Mouse (Mus musculus) R1 (cell line): ENCODE measurements around the gene Myl7.
"Not testable (repeated sequence)": the region's sequence is repeated elsewhere in the genome, so short reads cannot be mapped to it uniquely, and the experiment has no call there.

Source experiments
- DNase-seq: peaks from one replicate; pipeline ENCODE4 v3.0.0-alpha.2; 2018; ENCODE audit warnings: low read depth, low spot score

Myl7 gene

DNA sequence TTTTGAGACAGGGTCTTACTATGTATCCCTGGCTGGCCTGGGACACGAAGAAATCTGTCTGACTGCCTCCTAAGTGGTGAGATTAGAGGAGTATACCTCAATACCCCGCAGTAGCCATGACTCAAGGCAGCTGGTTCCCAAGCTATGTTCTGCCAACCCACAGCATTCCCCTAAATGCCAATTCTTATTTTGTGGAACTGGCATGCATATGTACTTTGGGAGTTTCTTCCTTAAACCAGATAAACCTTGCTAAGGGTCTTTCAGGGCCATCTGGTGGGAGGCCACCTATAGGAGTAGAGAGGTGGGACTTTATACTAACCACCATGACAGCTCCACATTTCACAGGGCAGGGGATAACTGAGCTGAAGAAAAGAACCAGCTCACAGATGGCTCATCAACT is 5.3 kb upstream of the Myl7 start:
- DNase-seq = no peak

GRCm38 (mm10) chr11:5902390-5902789 is 3.8 kb upstream of the Myl7 start:
- peak; percentile 63 for DNase-seq

DNA sequence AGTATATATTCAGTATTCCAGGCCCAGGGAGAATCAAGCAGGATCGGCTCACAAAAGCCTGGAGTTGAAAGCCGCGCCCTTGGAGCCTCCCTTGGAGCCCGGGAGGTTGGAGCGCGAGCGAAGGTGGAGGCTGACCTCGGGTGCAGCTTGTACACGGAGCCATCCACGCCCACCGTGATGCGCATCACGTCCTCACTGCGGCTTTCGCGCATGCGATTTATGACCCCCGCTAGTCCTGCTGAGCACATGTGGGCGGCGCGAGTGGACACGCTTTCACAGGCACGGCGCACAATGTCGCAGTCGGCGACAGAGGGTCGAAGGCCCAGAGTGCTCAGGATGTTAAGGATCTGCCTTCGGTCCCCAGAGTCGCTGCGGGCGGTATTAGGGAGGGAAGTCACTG is 3.4 kb upstream of the Myl7 start:
- DNase-seq = peak; percentile 77

DNA sequence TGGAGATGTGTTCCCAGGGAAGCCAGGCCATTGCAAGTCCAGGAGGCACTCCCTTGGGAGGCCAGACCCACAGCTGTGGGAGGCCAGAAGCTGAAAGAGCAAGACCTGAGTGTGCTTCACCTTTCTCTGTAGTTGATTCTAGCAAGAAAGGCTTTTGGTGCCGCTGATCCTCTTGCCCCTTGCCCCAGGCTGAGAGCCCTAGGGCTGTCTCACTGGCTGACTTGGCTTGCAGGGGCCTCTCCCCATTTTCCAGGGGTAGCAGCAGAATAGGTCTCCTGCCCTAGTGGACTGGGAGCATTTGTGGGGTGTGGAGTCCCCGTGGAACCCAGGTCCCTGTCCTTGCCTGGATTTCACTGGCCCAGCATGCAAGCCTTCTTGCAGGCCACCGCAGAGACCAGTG is 2.7 kb upstream of the Myl7 start:
- DNase-seq = no peak

- no peak for DNase-seq
Observed at GRCm38 (mm10) chr11:5899286-5899685, 704 bp upstream of the Myl7 start.

- DNase-seq = peak; percentile 57
Observed at GRCm38 (mm10) chr11:5897839-5898238, 743 bp downstream of the Myl7 start.

DNA sequence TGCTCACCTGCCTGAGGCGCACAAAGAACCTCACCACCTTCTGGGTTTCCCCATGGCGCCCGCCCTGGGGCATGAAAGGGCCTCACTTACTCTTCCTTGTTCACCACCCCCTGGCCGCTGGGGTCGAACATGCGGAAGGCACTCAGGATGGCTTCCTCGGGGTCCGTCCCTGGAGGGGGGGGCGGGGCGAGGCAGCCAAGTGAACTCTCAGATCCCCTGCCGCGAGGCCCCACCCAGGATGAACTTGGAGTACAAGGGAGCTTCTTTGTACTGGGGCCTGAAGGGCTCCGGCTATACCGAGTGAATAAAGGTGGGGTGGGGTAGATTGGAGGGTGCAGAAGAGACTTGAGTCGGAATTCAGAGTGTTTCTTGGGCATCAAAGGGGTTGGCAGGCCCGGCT is 1.4 kb downstream of the Myl7 start:
- DNase-seq = peak; percentile 63

GRCm38 (mm10) chr11:5893807-5894206 is 4.8 kb downstream of the Myl7 start:
- DNase-seq = no peak

DNA sequence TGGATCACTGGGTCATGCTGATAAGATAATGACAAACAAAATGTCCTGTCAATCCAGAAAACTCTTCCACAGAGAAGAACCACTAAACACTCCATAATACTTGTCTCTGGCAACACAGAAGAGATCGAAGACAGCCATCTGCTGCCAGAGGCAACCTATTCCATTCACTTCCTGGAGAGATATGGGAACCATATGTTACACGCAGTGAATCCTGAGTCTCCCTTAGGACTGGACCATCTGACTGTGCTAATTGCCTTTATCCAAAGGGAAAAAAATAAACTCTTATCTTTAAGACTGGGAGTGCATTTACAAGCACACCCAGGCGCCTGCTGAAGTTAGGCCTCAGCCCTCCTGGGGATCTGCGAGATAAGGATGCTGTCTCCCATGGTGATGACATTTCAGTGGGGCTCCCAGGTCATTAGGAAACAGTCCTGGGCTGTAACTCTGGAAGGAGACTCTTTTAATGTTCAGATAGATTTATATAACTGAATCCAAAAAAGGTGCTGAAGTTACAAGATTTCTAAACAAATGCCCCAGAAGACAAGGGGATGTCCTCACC is 5.7 kb downstream of the Myl7 start:
- no peak for DNase-seq

DNA sequence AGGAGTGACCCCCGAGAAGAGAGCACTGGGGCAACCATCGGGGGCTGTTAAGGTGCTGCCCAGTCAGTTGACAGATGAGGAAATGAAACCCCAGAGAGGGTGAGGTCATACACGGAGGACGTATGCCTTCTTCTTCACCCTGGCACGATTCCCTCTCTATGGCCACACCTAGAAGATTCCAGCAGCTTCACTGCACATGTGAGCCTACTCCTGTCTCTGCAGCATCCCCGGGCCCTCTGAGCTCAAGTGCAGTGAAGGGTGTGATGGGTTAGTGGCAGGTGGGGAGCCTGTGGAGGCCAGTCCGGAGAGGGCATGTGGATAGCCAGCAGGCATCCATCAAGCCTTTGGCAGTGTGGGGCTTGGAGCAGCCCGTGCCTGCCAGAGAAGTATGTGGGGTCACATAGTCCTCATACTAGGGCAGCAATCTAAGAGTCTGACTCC is 6.4 kb downstream of the Myl7 start:
- DNase-seq = no peak

DNA sequence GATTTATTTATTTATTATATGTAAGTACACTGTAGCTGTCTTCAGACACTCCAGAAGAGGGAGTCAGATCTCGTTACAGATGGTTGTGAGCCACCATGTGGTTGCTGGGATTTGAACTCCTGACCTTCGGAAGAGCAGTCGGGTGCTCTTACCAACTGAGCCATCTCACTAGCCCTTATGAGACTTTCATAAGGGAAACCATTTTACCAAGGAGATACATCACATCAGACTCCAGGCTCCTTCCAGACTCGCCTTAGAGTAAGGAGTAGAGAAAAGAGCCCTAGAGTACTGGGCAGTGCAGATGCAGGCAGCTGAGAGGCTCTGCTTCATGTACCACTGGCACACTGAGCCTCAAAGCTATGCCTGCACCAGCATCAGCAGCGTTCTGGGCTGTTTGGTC is 10.0 kb downstream of the Myl7 start:
- DNase-seq = not testable (repeated sequence)

DNA sequence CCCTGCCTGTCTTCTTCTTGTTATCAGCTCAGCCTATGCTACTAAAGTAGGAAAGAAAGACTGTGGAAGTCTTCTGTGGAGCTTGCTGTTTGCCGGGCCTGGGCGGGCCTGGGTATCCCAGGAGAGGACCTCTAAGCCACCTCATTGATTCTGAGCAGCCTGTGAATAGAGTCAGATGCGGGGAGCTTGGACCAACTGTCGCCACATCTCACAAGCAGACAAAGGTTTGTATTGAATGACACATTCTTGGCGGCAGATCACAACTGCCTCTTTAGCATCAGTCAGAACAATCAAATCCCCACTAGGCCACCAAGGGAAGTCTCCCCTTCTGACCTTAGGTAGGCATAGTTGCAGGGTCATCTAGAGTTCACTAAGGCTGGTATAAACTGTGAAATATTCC is 11.3 kb downstream of the Myl7 start:
- peak; percentile 58 for DNase-seq

GRCm38 (mm10) chr11:5886187-5886586 is 12.4 kb downstream of the Myl7 start:
- peak; percentile 85 for DNase-seq

GRCm38 (mm10) chr11:5882518-5882917 is 16.1 kb downstream of the Myl7 start:
- DNase-seq = no peak

DNA sequence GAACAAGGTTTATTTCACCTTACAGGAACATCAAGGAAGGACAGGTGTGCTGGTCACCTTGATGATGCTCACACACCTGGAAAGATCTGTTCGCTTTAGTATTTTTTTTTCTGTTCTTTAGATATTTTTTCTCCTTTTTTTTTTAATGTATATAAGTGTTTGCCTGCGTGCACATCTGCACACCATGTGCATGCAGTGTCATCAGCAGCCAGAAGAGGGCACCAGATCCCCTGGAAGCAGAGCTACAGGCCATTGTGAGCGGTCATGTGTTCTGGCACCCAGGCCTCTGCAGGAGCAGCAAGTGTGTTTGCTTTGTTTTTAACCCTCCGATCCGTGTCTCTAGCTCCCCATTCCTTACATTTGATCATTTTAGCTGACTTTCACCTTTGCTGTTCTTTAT is 18.7 kb downstream of the Myl7 start:
- peak; percentile 86 for DNase-seq

GRCm38 (mm10) chr11:5878661-5879060 is 19.9 kb downstream of the Myl7 start:
- no peak for DNase-seq

DNA sequence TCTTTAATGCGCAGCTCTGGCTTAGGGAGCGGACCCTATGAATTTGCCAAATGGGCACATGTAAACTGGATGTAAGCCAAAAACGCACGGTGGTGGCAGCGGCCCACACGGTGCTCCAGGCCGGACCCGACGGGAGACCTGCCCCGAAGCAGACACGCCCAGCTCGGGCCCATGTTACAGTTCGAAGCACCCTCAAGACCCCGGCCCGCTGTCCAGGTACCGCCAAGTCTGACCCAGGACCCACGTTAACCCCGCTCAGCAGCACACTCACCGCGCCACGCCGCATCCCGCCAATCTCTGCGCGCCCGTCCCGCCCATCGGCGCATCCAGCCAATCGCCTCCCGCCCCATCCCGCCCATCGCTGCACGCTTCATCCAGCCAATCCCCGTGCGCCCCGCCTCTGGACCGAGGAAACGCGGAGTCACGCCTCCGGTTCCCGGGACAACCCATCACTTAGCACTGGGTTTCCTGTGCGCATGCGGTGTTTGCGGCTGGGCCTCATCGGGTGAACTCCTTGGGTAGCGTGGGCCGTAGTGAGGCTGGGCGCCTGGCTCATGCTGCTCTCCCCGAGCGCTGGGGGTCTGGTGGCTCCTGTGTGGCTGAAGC is 20.6 kb downstream of the Myl7 start, which contains the start of gene Pold2:
Gene Pold2, minus strand, starts transcription at position 372 of the 606 bp plus-strand sequence.
- peak; percentile 98 for DNase-seq

DNA sequence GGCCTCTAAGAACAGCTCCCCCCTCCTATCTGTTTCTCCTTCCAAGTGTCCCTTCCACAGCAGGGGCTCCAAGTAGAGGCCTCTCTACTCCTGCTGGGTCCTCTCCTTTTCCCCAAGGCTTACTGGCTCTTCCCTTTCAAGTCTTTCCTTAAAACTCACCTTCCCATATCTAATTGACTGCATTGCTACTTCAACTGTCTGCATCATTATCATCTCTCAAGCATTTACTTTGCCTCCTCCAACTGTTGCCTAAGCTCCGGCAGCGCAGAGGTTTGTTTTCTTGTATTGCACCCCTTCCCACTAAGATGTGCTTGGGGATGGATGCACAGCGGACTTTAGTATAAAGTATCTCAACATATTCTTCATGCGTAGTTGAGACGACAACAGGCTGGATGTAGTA is 21.2 kb downstream of the Myl7 start:
- DNase-seq = peak; percentile 17

GRCm38 (mm10) chr11:5873192-5873591 is 25.4 kb downstream of the Myl7 start:
- DNase-seq = no peak

GRCm38 (mm10) chr11:5872707-5873106 is 25.9 kb downstream of the Myl7 start:
- DNase-seq = no peak

GRCm38 (mm10) chr11:5870069-5870468 is 28.5 kb downstream of the Myl7 start:
- no peak for DNase-seq

DNA sequence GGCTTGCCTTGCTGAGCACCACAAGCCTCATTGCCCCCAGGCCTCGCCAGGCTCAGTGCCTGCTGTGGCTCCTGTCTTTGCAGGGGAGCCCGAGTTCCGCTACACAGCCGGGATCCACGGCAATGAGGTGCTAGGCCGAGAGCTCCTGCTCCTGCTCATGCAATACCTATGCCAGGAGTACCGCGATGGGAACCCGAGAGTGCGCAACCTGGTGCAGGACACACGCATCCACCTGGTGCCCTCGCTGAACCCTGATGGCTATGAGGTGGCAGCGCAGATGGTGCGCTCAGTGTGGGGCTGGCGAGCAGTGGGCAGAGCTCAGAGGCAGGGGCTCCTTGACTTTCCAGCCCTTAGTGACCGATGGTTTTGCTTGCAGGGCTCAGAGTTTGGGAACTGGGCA is 29.3 kb downstream of the Myl7 start:
- DNase-seq = no peak

- DNase-seq = no peak
Observed at GRCm38 (mm10) chr11:5868324-5868723, 30.3 kb downstream of the Myl7 start.

DNA sequence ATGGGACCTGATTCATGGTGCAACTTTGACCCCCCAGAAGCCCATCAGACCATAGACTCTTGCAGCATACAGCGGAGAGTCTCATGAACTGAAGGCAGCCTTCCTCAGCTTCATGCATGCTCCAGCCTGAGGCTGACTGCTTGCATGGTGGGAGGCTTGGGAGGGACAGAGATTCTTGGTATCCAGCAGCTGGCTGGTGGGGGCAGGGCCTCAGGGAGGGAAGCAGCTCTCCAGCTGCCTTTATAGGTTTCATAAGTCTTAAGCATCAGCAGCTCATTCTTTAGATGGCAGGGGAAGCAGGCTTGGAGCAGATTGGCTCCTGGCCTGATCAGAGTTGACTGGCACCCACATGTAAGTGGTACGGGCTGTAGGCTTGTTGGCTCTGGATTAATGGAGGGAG is 31.4 kb downstream of the Myl7 start:
- DNase-seq = no peak
